Mouse (Mus musculus) liver, embryonic 14.5 days (tissue): Measurements from ENCODE around the gene Scd1.

Experiments used
- CTCF ChIP-seq: IDR thresholded peaks from 2 replicates; pipeline ENCODE4 v1.5.1; 2016; ENCODE audit warnings: antibody characterized with exemption, low read depth, control low read depth
- EP300 ChIP-seq: IDR thresholded peaks from 2 replicates; pipeline ENCODE4 v1.6.1; 2016; ENCODE audit warnings: antibody characterized with exemption, low read depth

DNA sequence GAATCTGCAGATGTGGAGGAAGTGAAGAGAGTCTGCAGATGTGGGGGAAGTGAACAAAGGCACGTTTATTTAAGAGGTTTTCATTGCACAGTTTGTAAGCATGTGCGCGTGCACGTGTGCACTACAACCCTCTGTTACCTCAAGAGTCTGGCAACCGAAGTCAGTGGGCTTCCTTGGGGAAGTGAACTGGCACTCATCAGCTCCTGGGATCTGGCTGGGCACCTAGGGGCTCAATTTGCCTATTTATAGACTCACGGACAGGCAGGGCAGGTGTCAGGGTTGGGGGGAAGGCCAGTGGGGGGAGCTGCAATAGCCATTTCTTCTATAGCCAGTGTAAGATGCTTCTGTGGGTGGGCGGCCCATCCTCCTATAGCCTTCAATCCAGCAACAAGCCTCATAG lies 55.9 kb downstream of the Scd1 start:
- no peak for TF ChIP-seq CTCF
- no peak for TF ChIP-seq EP300
